Mouse (Mus musculus): ENCODE measurements at regions not wholly inside any gene's neighbourhood (a gene's known extent, or its start where the extent isn't known, plus 50 kb on each side); places are given as distances from the start of the nearest gene placed in this dataset.

- DNase-seq, result no peak
Observed at GRCm38 (mm10) chr1:153962161-153962720, 62.2 kb upstream of the Teddm2 start.

GRCm38 (mm10) chr1:153963744-153964342 is 63.8 kb upstream of the Teddm2 start:
- no peak for DNase-seq

- DNase-seq, result no peak
Observed at GRCm38 (mm10) chr1:153969401-153969800, 69.4 kb upstream of the Teddm2 start.

GRCm38 (mm10) chr1:153974300-153974699 is 74.3 kb upstream of the Teddm2 start:
- no peak for DNase-seq

- DNase-seq, result no peak
Observed at GRCm38 (mm10) chr1:153977963-153978726, 78.1 kb upstream of the Teddm2 start.

GRCm38 (mm10) chr1:153980886-153981285 is 80.9 kb upstream of the Teddm2 start:
- peak; percentile 62 for DNase-seq

GRCm38 (mm10) chr1:153985595-153985994 is 85.6 kb upstream of the Teddm2 start:
- no peak for DNase-seq

- no peak for DNase-seq
Observed at GRCm38 (mm10) chr1:153986632-153987031, 86.6 kb upstream of the Teddm2 start.

GRCm38 (mm10) chr1:153988297-153988696 is 88.3 kb upstream of the Teddm2 start:
- no peak for DNase-seq

GRCm38 (mm10) chr1:153990651-153991435 is 90.8 kb upstream of the Teddm2 start:
- DNase-seq, result no peak

GRCm38 (mm10) chr1:153992466-153992865 is 92.4 kb upstream of the Teddm2 start:
- DNase-seq, result no peak

- peak; percentile 43 for DNase-seq
Observed at GRCm38 (mm10) chr1:153994871-153995270, 94.8 kb upstream of the Teddm2 start.

GRCm38 (mm10) chr1:153997201-153998181 is 97.5 kb upstream of the Teddm2 start:
- DNase-seq, result peak; percentile 56

- no peak for DNase-seq
Observed at GRCm38 (mm10) chr1:153999776-154000175, 99.7 kb upstream of the Teddm2 start.

GRCm38 (mm10) chr1:154003669-154004068 is 103.6 kb upstream of the Teddm2 start:
- DNase-seq, result no peak

GRCm38 (mm10) chr1:154004647-154005046 is 104.6 kb upstream of the Teddm2 start:
- no peak for DNase-seq

GRCm38 (mm10) chr1:154006055-154006454 is 106.0 kb upstream of the Teddm2 start:
- DNase-seq, result no peak

GRCm38 (mm10) chr1:154007440-154007839 is 107.4 kb upstream of the Teddm2 start:
- no peak for DNase-seq

- no peak for DNase-seq
Observed at GRCm38 (mm10) chr1:154008593-154009310, 108.7 kb upstream of the Teddm2 start.

GRCm38 (mm10) chr1:154010681-154011080 is 110.7 kb upstream of the Teddm2 start:
- DNase-seq, result no peak

GRCm38 (mm10) chr1:154016516-154016915 is 116.5 kb upstream of the Teddm2 start:
- no peak for DNase-seq

All from right cerebral cortex, adult 18-20 months (tissue).